Mouse (Mus musculus): Measurements from ENCODE around the gene Klri2.
"Not testable (repeated sequence)": the region's sequence is repeated elsewhere in the genome, so short reads cannot be mapped to it uniquely, and the experiment has no call there.

The Klri2 gene

GRCm38 (mm10) chr6:129740069-129740721 lies at the start of gene Klri2:
TSS of gene Klri2 (minus strand) at chr6:129740484.
- no peak for DNase-seq

GRCm38 (mm10) chr6:129784170-129784569 lies 43.9 kb upstream of the Klri2 start, which contains the start of gene Gm156:
TSS of gene Gm156 (minus strand) at chr6:129784270.
- DNase-seq: not testable (repeated sequence)

GRCm38 (mm10) chr6:129747654-129748032 lies 7.4 kb upstream of the Klri2 start:
- no peak for DNase-seq

DNA sequence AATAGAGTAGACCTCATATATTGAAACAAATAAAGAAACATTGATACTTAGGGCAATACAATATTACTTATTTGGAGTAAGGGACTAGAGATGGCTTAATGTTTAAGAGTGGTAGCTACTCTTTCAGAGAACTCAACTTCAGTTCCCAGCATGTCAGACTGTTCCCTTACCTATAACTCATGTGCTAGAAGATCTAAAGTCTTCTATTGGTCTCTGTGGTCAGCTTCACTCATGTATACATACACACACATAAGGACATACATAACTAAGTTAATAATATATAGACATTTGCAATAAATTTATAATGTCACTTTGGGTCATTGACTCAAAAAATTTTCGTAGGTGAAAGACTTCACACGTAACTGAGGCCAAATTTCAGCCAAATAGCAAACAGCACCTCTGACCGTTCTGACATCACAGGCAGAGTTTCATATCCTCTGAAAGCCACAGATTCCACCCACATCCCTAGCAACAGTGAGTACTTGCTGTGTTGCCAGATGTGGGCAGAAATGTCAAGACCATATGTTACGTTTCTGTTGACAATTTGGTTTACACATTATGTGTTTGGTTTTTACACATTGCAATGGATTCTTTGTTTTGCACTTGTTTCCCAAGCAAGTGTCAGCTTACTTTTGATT lies 6.9 kb upstream of the Klri2 start:
- no peak for DNase-seq

DNA sequence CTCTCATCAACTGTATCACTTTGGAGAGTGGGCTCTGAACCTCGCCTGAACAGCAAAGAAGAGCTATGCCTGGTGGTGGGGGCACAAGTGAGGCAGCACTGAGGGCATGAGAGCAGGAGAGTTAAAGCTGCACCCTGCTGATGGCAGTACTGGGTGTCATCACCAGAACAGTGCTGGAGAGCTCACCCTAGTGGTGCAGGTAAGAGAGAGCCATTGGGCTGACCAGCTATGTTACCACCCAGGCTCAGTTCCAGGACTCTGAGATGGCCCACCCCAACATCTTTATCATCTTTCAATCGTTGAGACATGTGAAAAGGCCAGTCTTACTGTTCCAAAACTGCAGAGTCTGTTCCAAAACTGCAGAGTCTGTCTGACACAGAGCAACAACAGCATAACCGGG lies 5.9 kb upstream of the Klri2 start:
- no peak for DNase-seq

DNA sequence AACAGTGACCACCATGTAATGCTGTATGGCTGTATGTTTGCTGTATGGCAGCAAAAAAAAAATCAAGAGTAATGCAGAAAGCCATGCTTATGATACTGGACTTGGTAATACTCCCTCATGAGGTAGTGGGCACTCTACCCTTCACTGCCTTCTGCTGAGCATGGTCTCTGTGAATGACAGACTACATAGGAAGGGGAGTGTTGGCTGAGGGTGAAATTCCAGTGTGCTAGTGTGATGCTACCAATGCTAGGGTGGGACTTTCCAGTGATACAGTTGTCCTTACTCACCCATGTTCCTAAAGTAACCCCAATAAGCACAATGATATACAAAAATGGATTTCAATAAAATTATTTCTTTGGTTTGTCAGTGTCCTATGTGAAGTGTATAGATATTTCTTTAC lies 3.9 kb downstream of the Klri2 start:
- no peak for DNase-seq

DNA sequence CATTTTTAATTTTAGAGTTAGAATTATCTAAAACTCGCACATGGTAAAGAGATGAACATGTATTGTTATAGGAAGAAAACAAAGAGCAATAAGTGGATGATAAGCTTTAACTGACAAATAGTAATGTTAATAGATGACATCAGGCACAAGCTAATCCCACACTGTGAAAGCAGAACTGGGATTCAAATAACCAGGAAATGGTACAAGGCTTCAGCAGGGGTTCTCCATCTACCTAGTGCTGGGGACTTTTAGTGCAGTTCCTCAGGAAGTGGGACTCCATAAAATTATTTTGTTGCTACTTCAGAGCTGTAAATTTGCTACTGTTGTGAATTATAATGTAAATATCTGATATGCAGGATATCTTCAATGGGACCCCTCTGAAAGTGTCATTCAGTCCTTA lies 13.0 kb downstream of the Klri2 start:
- no peak for DNase-seq

DNA sequence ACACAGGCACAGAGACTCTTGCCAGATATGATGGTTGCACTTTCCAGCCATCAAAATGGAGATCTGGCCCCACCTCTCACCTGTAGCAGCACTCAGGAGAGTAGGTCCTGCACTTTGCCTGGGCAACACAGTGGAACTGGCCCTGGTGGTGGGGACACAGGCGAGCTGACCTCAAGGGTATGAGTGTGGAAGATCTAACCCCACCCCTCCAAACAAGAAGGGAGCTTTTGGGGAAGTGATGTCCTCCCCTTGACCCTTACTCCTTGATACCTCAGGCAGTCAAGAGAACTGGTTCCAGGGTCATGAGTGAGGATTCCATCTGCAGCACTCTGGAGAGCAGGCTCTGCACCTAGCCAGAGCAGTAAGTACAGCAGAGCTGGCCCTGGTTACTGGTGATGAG lies 18.9 kb downstream of the Klri2 start:
- no peak for DNase-seq

GRCm38 (mm10) chr6:129720487-129720886 lies 19.8 kb downstream of the Klri2 start:
- DNase-seq: no peak

DNA sequence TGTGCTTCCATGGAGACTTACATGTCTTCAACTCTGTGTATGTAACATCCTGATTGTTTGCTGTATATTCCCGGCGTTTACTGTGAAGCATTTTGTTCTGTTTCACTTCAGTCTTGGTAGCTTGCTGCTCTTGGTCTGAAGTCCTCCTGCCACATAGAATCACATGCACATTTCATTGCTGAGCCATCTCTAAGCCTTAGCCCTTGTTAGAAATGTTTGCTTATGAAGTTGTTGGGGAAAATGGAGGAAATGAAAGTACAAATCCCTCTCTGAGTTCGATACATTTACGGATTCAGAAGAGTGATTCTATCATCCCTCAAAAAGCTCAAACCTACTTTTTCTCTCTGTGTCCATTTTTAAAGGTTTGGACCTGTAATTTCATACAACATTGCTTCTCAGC lies 23.3 kb downstream of the Klri2 start, which contains the start of gene Klri1:
Gene Klri1 (minus strand): TSS at position 101 of the 400 bp plus-strand sequence.
- no peak for DNase-seq

GRCm38 (mm10) chr6:129713566-129713965 lies 26.7 kb downstream of the Klri2 start:
- no peak for DNase-seq

- DNase-seq: not testable (repeated sequence)
These were observed 48.8 kb downstream of the Klri2 start for GRCm38 (mm10) chr6:129691436-129691835.

DNA sequence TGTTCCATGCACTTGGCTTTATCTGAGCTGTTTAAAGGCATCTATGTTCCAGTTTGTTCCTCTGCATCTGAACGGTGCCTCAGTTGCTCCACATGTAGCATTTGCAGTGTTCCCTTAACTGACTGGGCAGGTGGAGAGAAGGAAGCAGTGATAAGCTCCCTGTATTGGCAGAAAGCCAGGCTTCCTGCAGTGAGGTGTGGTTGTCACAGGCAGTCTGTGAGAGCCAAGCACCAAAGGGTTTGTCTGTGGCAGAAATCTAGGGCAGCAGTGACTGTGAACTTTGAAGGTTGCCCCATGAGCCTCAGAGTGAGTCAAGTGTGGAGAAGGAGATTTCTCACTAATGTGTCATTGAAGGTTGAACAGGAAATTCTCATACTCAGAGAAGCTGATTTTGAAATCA lies 59.9 kb downstream of the Klri2 start:
- DNase-seq: peak; percentile 2 to 6

Data from thymus, adult 18-20 months (tissue).